Mouse (Mus musculus): ENCODE measurements at regions not wholly inside any gene's neighbourhood (a gene's known extent, or its start where the extent isn't known, plus 50 kb on each side); places are given as distances from the start of the nearest gene placed in this dataset.
A peak's percentile ranks its signal among the peaks of the same experiment; 100 is the strongest.

DNA sequence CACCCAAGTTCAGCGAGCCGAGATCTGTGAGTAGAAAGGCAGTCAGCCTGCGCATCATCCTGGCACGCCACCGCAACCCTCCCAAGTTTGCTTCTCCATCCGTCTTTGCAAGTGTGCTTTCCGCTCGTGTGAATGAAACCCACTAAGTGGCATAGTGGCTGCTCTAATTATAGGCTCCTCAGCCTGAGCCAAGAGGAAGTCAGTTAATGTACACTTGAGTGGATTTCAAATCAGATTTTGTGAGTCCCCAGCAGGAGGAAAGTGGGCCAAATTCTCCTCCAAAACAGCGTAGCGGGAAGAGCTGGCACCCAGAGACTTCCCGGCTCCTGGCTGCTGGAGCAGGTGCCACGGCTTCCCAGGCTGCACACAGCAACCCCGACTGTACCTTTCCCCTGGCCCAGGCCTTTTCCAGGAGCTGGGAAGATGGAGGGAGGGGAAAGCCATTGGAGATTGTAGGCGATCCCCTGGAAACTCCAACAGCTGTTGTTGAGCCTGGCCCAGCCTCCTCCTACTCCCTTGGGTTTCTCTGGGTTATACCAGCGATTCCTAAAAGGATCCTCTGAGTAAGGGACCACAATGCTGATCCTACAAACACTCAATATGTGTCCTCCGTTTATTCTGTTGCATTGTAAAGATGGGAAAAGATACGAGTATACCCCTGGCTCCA is 158.3 kb downstream of the Cryba4 start:
- no peak for DNase-seq (ENCODE audit: low read depth, low spot score)

DNA sequence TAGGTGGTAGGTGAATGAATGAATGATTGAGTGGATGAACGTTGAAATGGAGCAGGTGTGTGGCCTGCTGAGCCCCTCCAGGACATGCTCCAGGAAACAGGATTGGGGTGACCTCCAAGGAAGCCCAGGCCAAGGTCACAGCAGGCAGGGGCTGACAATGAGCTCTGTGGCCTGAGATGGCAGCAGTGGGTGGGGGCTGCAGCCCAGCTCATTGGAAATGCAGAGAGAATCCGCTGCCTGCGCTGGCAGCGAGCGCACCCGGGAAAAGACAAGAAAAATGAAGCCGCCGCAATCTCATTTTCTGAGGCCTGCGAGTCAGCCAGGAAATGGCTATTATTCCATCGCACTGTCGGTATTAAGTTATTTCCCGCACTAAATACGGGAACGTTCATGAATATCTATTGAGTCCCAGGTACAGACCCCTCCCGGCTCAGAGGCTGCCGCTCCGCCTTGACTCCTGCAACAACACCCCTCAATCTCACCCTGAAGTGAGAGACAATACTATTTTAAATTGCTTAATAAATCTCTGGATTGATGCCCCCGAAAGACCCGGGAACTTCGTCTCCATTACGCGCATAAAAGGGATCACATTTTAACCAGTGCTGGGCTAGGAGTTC is 153.7 kb downstream of the Cryba4 start:
- no peak for DNase-seq (ENCODE audit: low read depth, low spot score)

DNA sequence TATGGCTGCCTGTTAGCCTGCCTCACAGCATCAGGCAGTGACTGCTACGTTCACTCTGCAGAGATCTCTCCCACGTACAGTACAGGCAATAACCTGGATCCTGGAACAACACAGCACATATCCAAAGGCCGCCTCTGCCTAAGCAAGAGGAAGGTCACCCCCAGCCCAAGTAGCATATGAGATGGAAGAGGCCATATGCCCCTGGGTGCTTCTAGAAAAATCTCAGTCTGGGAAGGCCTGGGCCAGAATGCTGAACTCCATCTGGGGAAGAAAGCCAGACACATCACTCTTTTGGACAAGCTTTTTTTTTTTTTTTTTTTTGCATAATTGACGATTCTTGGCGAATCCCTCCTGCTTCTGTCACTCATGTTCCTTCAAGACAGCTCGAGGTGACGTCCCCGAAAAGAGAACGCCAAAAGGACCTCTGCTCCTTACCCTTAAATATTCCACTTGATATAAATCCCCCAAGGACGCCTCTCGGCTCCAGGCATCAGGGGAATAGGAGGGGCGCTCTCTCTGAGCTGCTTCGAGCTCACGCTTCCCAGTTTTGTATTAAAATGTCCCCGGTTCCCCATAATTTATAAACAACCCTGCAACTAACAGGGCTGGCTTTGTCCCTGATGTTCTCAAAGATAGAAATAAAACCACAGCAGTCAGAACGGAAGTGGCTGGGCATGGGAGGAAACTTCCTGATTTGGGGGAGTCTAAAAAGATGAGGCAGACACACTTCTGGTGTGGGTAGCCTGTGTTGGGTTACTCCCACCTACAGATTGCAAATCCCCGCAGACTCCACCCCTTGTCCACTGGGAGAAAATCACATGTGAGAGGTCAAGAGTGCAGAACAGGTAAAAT is 150.4 kb downstream of the Cryba4 start:
- DNase-seq (ENCODE audit: low read depth, low spot score), result no peak

GRCm38 (mm10) chr5:112110306-112110969 is 141.9 kb downstream of the Cryba4 start:
- DNase-seq (ENCODE audit: low read depth, low spot score), result no peak

DNA sequence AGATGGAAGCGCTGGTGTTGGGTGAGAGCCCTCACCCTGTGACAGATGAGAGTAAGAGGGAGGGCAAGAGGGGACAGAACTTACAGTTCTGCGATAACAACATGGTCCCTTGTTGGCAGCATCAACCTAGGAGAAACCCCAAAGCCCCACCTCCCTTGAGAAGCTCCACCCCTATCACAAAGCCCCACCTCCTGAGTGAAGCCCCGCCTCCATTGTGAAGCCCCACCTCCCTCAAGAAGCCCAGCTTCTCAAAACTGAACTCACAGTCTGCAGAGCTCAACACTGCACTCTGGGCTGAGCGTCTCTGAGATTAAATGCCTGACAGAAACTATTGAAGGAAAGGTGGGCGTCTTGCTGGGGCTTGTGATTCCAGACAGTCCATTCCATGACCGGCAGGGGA is 131.6 kb downstream of the Cryba4 start:
- no peak for DNase-seq (ENCODE audit: low read depth, low spot score)

GRCm38 (mm10) chr5:112121554-112121953 is 130.8 kb downstream of the Cryba4 start:
- no peak for DNase-seq (ENCODE audit: low read depth, low spot score)

DNA sequence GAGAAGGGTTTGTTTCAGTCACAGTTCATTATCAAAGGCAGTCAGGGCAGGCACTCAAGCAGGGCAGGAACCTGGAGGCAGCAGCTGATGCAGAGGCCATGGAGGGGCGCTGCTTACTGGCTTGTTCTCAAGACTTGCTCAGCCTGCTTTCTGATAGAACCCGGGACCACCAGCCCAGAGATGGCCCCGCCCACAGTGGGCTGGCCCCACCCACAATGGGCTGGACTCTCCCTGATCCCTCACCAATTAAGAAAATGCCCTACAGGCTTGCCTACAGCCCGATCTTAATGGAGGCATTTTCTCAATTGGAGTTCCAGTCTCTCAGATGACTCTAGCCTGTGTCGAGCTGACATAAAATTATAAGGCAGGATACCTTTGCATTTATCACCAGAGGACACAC is 129.7 kb downstream of the Cryba4 start:
- no peak for DNase-seq (ENCODE audit: low read depth, low spot score)

DNA sequence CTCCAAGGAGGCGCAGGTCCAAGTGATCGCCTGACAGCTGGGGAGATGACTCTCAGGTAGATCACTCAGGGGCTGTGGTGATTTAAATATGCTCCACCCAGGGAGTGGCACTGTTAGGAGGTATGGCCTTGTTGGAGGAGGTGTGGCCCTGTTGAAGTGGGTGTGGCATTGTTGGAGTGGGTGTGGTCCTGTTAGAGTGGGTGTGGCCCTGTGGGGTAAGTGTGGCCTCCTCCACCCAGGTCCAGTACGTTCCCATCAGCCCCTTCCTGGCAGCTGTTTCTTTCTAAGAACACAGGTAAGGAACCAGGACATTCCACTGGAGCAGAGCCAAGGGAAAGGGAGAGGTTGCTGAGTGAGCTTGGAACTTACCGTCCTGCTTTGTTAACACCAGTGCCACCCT is 125.1 kb downstream of the Cryba4 start:
- no peak for DNase-seq (ENCODE audit: low read depth, low spot score)

DNA sequence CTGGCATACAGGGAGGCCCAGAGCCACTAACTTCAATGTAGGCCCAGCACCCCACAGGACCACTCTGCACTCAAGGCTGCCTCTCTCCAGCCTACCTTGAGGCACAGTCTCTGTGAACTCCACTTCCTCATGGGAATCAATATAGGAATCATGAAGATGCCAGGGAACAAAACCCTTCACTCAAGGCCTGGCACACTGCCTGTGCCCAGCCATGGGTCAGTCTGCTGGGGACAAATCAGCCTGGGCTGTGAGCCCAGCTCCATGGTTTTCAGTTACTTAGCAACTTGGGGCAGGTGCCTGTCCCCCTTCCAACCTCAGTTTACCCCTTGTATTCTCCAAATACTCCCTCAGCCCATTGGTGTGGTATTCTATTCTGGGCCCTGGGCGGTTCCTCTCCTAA is 119.6 kb downstream of the Cryba4 start:
- DNase-seq (ENCODE audit: low read depth, low spot score), result no peak

- DNase-seq (ENCODE audit: low read depth, low spot score), result no peak
These were observed 118.4 kb downstream of the Cryba4 start for GRCm38 (mm10) chr5:112133688-112134573.

DNA sequence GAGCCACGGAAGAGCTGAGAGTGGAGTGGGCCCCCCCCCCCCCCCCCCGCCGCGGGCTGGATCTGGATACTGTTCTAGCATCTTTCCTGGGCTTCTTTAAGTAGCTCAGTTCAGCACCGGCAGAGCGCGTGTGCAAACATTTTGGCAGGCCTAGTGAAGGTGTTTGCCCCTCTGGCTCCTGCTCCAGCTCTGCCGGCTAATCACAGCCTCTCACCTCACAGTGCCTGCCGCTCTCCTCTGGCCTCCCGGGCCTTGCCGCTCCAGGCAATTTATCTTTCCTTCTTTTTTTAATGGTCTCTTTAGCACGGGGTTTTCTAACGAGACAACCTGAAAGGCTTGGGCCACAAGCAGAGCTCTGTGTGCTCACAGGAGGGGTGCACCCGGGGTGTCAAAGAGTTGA is 115.7 kb downstream of the Cryba4 start:
- no peak for DNase-seq (ENCODE audit: low read depth, low spot score)

- no peak for DNase-seq (ENCODE audit: low read depth, low spot score)
These were observed 114.1 kb downstream of the Cryba4 start for GRCm38 (mm10) chr5:112138246-112138645.

DNA sequence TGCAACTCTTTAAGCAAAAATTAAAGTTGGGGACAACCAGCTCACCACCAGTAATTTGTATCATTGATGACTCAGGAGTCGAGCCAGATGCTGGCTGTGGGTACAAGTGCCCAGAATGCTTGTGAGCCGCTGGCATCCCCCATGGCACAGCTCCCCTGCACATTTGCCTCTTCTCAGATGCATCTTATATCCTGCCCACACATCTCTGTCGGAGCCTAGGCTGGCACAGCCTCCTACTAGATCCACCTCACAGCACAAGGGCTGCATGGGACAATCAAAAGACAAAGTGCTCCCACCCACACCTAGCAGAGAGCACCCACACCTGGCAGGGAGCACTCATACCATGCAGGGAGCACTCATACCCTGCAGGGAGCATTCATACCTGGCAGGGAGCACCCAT is 109.6 kb downstream of the Cryba4 start:
- DNase-seq (ENCODE audit: low read depth, low spot score), result no peak

- DNase-seq (ENCODE audit: low read depth, low spot score), result no peak
These were observed 108.2 kb downstream of the Cryba4 start for GRCm38 (mm10) chr5:112143993-112144621.

DNA sequence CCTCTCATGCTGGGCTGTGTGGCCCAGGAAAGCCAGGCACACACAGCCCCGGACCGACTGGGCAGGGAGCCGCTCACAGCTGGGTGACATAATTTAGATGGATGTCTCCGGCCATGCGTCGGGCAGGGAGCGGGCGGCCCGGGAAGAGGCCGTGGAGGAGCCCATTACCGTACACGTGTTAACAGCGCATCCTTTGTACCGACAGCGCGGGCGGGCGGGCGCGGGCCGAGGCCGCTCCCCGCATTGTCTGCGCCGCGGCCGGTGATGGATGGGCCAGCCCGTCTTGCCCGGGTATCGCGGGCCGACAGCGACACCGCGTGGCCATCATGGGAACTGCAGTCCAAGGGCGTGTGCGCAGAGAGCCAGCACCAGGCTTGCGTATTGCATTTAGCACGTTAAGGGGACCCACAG is 98.6 kb downstream of the Cryba4 start:
- peak; percentile 20 for DNase-seq (ENCODE audit: low read depth, low spot score)

DNA sequence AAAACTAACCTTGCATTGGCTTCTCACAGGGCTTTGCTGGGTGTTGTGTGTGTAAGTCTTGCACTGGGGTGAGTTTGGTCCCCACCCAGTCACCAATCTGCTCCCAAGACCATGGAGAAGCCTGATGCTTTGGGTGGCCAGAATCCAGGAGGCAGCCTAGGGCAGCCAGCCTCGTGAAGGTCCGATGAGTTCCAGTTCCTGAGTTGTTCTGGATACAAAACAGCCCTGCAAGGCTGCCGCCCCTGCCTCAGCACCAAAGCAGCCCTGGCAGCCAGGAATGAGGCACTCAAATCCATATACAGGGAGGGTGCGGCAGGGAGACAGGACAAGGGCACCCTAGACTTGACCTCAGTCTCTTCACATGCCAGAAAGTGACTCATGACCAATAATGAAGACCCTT is 97.7 kb downstream of the Cryba4 start:
- no peak for DNase-seq (ENCODE audit: low read depth, low spot score)

DNA sequence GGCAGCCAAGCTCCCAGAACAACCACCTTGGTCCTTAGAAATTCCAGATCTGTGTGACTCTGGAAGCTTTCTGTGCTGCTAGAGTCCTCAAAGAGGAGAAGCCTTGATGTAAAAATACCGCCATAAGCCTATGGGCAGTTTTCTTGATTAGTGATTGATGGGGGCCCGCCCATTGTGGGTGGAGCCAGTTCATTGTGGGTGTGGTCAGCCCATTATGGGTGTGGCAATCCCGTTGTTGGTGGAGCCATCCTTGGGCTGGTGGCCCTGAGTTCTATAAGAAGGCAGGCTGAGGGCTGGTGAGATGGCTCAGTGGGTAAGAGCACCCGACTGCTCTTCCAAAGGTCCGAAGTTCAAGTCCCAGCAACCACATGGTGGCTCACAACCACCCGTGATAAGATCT is 97.3 kb downstream of the Cryba4 start:
- no peak for DNase-seq (ENCODE audit: low read depth, low spot score)

- DNase-seq (ENCODE audit: low read depth, low spot score), result no peak
These were observed 96.3 kb downstream of the Cryba4 start for GRCm38 (mm10) chr5:112156005-112156404.

DNA sequence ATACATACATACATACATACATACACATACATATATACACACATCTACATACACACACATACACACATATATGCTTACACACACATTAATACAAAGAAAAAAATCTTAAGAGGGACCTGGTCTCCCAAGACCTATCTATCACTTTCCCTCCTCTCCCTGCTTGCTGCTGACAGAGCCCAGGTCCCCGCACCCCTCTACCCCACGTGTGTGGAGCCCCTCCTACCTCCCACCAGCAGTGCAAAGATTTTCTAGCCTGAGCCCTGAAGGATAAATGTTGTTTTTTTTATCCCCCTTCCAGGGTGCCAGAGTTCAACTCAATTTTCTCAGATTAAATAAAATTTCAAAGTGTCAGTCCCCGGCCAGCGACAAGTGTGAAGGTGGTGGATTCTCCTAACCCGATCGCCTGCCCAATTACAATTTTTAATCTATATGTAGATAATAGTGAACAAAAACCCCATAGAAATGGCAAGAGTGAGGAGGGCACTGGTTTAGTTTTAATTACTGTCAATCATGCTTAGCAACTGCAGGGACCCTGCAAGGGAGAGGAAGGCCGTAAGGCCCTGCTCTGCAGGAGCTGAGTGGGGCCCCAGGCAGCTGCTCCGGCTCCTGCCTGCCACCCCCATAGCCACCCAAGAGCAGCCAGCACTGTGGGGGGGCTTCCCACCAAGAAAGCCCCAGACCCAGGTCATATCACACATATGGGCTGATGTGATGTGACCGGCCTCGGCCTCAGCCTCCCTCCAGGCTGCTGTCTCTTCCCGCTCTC is 85.7 kb downstream of the Cryba4 start:
- DNase-seq (ENCODE audit: low read depth, low spot score), result no peak

DNA sequence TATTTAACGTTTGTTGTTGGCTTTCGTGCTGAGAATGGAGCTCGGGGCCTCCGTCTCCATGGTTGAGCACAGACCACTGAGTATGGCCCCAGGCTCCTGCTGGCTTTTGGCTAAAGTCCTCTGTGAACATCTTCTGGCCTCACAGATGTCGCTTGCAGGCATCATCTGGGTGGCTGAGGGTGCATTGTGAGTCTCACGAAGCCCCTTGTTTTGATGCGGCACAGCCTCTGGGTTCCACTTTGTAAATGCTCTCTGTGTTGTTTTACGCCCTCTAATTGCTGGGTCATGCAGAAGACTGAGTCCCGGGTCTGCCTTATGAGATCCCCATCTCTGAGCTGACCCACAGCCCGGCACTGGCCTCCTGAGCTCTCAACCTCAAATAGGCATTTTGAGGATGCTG is 84.5 kb downstream of the Cryba4 start:
- DNase-seq (ENCODE audit: low read depth, low spot score), result no peak
